Mouse (Mus musculus): ENCODE data around the gene Ap4b1.

DNA sequence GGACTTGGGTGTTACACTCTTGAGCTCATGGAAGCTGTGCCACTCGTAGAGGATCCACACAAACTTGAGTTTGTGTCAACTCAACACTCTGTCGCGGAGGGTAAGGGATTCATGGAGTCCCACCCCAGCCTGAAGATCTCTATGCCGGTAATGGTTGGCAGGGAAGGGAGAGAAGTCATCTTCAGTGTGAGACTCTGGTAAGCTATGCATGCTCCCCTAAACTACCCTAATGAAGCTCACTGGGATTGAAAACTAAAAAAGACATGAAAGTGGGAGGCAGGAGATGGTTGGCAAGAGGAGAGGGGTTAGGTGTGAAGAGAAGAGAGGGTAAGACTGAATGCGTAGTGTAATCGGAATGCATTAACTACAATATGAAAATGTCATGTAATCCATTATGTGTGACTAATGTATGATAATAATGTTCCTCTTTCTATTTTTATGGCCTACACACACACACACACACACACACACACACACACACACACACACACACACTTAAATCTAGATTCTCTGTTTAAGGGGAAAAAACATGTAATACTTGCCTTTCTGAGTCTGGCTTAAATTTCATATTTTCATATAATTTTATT lies 48.8 kb downstream of the Ap4b1 start:
- TF ChIP-seq POLR2A (IDR thresholded peaks at IDR 0.05; ENCODE audit: borderline replicate concordance, extremely low read depth, low read depth, low read length) (no peak), CTCF (IDR thresholded peaks at IDR 0.05; ENCODE audit: insufficient read depth, low read length) (no peak)

All from lung, adult 2 months (tissue).